Mouse (Mus musculus) forebrain, embryonic 16.5 days (tissue): ENCODE measurements around the gene Agpat4. TPM values are rescaled to one million over a fixed set of nuclear protein-coding genes. Genes with fewer than 3 reads are reported as not detected.

ENCODE experiments used
- ATAC-seq: fragments of 200-750 bp; cut with Nextera tagmentation; 2 replicates; pipeline ENCODE4 v1.8.0; 2017; ENCODE audit warnings: mild to moderate bottlenecking, moderate library complexity
- H3K27ac ChIP-seq: fragments of 300-500 bp; sonication (generic); 2 replicates; pipeline ENCODE4 v1.5.1; 2014; ENCODE audit warnings: low read length, control low read depth
- H3K27me3 ChIP-seq: fragments of 300-500 bp; sonication (generic); replicated peaks from 2 replicates; pipeline ENCODE4 v1.6.1; 2014; ENCODE audit warnings: low read length; ENCODE audit not compliant: control insufficient read depth, insufficient read depth
- H3K36me3 ChIP-seq: fragments of 300-500 bp; sonication (generic); 2 replicates; pipeline ENCODE4 v1.6.1; 2014; ENCODE audit not compliant: control insufficient read depth, insufficient read depth
- H3K4me1 ChIP-seq: fragments of 300-500 bp; sonication (generic); replicated peaks from 2 replicates; pipeline ENCODE4 v1.6.1; 2014; ENCODE audit warnings: low read length; ENCODE audit not compliant: control insufficient read depth, insufficient read depth
- H3K4me2 ChIP-seq: fragments of 300-500 bp; sonication (generic); 2 replicates; pipeline ENCODE4 v1.6.1; 2014; ENCODE audit warnings: mild to moderate bottlenecking, low read length, control low read depth
- H3K4me3 ChIP-seq: fragments of 300-500 bp; sonication (generic); replicated peaks from 2 replicates; pipeline ENCODE4 v1.5.1; 2014; ENCODE audit warnings: mild to moderate bottlenecking, low read length, control low read depth
- H3K9ac ChIP-seq: fragments of 300-500 bp; sonication (generic); replicated peaks from 2 replicates; pipeline ENCODE4 v1.6.1; 2014; ENCODE audit warnings: low read depth, low read length, control low read depth
- H3K9me3 ChIP-seq: fragments of 300-500 bp; sonication (generic); 2 replicates; pipeline ENCODE4 v1.6.1; 2016; ENCODE audit warnings: low read length; ENCODE audit not compliant: control insufficient read depth
- WGBS: fragments of 180-500 bp; shearing (Covaris S2); extraction: QIAGEN DNeasy Blood & Tissue Kit; methylation state at CpG from one replicate; pipeline ENCODE4 v1.1.7; 2014; 5-methylcytosine and 5-hydroxymethylcytosine counted together
- polyA plus RNA-seq: library from polyadenylated mRNA; unstranded; fragments of >200 nt; fragmentation: Nextera tagmentation; extraction: Ambion mirVana; gene quantifications from 2 replicates; pipeline ENCODE4 v1.2.1, GENCODE M21; 2015

Agpat4 gene
- polyA plus RNA-seq, 1 experiment from 2014 or later: 57.6 TPM

DNA sequence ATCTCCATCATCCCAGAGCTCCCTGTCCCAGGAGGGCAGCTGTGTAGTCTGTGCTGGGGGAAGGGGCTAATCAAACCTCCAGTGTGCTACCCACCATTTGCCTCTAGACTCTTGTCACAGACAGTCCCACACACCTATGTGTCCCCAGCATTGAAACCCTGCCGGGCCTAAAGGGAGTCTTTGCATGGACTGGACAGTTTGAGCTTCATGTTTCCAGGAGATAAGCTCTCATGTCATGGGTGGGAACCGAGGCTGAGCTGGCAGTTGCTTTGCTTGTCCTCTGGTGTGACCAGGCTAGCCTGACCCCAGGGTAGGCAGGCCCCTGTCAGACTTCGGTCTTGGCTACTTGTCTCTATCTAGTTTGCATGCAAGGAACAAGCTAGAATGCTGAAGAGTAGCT is 87.7 kb downstream of the Agpat4 start:
- Histone ChIP-seq H3K36me3 (no peaks in the 10 kb centered on the region), H3K4me3 (no peak overlapping the region), H3K9ac (no peak overlapping the region), H3K27me3 (no peaks in the 10 kb centered on the region), H3K9me3 (no peaks in the 10 kb centered on the region), H3K27ac (no peak overlapping the region), H3K4me2 (no peak overlapping the region), H3K4me1 (peaks cover 45% of the 10 kb centered on the region)
- 82% methylated on average over 3 of the region's 3 CpGs for WGBS
- no peak for ATAC-seq

- H3K4me2 ChIP-seq: no peak overlapping the region
- H3K4me3 ChIP-seq: no peak overlapping the region
- no peak overlapping the region for H3K9ac ChIP-seq
- peaks cover 49% of the 10 kb centered on the region for H3K4me1 ChIP-seq
- H3K36me3 ChIP-seq: no peaks in the 10 kb centered on the region
- 8% methylated on average over 1 of the region's 1 CpGs for WGBS
- no peaks in the 10 kb centered on the region for H3K27me3 ChIP-seq
- peak overlapping the region; percentile 39; the same call in 1 of the 2 replicates for H3K27ac ChIP-seq
- H3K9me3 ChIP-seq: no peaks in the 10 kb centered on the region
- ATAC-seq: no peak
Observed at GRCm38 (mm10) chr17:12207022-12207548, 88.6 kb downstream of the Agpat4 start.

DNA sequence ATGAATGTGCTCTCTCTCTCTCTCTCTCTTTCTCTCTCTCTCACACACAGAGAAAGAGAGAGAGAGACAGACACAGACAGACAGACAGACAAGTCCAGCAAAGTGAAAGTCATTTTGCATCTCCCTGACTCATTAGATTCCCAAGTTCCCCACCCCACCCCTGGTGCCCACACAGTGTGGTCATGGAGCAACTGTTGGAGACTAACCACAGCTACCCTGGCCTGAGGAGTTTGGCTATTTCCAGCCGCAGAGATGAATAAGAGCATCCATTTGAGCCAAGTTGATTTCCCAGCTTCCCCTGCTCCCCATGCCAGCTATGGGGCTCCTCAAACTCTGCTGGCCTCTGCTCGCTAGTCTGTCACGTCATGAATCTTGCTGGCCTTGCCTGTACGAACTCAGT is 91.0 kb downstream of the Agpat4 start:
- H3K4me1 ChIP-seq: peaks cover 38% of the 10 kb centered on the region
- no peak overlapping the region for H3K27ac ChIP-seq
- H3K9ac ChIP-seq: no peak overlapping the region
- 87% methylated on average over 4 of the region's 4 CpGs for WGBS
- no peaks in the 10 kb centered on the region for H3K27me3 ChIP-seq
- no peak overlapping the region for H3K4me2 ChIP-seq
- H3K4me3 ChIP-seq: no peak overlapping the region
- no peak for ATAC-seq
- H3K9me3 ChIP-seq: no peaks in the 10 kb centered on the region
- H3K36me3 ChIP-seq: peaks cover 3% of the 10 kb centered on the region; the same call in 1 of the 2 replicates

DNA sequence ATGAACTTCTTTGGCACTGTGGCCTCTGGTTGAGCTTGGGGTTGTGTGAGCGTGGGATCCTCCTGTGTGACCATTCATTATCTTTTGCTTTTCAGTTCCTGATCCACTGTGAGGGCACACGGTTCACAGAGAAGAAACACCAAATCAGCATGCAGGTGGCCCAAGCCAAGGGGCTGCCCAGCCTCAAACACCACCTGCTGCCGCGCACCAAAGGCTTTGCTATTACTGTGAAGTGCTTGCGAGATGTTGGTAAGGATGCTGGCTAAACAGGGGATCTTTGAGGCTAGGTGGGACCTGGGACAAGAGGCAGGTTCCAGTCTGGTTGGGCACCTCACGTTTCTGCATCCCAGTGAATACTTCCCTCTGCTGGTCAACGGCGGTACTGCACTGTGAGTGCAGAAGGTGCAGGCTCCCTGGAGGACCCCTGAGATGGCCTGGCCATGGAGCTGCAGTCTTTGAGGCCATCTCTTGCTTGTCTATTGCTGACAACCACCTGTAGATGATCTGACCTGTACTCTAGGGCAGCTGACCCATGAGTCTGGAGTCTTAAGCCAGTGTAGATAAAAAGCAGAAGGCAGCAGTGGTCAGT is 92.1 kb downstream of the Agpat4 start:
- H3K4me3 ChIP-seq: no peak overlapping the region
- H3K9ac ChIP-seq: no peak overlapping the region
- WGBS: 34% methylated on average over 8 of the region's 8 CpGs
- H3K4me1 ChIP-seq: peaks cover 26% of the 10 kb centered on the region
- no peak overlapping the region for H3K27ac ChIP-seq
- no peaks in the 10 kb centered on the region for H3K9me3 ChIP-seq
- 0 out of 2 replicates have a peak, but pooled peaks have one; percentile 14 for ATAC-seq
- H3K4me2 ChIP-seq: no peak overlapping the region
- peaks cover 10% of the 10 kb centered on the region for H3K36me3 ChIP-seq
- H3K27me3 ChIP-seq: no peaks in the 10 kb centered on the region

DNA sequence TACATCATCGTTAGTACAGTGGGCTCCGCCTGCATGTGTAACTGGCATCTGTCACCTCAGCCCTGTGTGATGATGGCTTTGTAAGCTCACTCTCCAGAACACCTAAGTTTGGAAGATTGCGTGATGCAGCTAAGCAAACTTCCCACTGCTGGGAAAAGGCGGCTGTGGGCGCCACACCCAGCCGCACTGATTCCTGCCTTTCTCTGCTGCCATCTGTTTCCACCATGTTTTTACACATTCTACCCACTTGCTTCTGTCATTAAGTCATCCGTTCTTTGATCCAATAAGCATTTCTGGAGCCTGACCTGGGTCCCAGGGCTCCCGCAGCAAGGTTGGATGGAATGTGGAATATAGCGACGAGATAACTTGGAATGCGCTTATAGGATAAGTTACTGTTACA is 93.4 kb downstream of the Agpat4 start:
- Histone ChIP-seq H3K9me3 (no peaks in the 10 kb centered on the region), H3K9ac (no peak overlapping the region), H3K27ac (no peak overlapping the region), H3K27me3 (no peaks in the 10 kb centered on the region), H3K36me3 (peaks cover 14% of the 10 kb centered on the region), H3K4me2 (no peak overlapping the region), H3K4me3 (no peak overlapping the region), H3K4me1 (peaks cover 18% of the 10 kb centered on the region)
- 78% methylated on average over 11 of the region's 11 CpGs for WGBS
- no peak for ATAC-seq

DNA sequence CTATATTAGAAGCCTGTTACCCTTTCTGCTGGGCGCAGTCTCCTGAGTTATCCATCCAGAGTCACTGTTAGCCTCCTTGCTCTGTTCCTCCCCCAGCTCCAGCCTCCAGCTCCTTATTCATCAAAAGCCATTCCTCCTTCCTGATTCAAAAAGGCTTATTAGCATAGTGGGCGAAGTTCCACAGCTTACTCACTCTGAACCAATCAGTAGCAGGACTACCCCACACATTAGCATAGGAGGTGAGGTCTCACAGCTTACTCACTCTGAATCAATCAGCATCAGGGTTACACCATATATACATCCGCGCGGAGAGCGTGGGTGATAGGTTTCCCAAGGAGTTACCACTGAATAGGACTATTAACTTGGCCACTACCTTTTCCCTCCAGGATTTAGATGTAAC is 93.8 kb downstream of the Agpat4 start:
- no peaks in the 10 kb centered on the region for H3K9me3 ChIP-seq
- ATAC-seq: peak; percentile 81
- H3K9ac ChIP-seq: no peak overlapping the region
- WGBS: 45% methylated on average over 6 of the region's 6 CpGs
- H3K27me3 ChIP-seq: no peaks in the 10 kb centered on the region
- no peak overlapping the region for H3K4me3 ChIP-seq
- peaks cover 15% of the 10 kb centered on the region for H3K36me3 ChIP-seq
- H3K4me2 ChIP-seq: no peak overlapping the region
- H3K4me1 ChIP-seq: peaks cover 13% of the 10 kb centered on the region
- no peak overlapping the region for H3K27ac ChIP-seq

DNA sequence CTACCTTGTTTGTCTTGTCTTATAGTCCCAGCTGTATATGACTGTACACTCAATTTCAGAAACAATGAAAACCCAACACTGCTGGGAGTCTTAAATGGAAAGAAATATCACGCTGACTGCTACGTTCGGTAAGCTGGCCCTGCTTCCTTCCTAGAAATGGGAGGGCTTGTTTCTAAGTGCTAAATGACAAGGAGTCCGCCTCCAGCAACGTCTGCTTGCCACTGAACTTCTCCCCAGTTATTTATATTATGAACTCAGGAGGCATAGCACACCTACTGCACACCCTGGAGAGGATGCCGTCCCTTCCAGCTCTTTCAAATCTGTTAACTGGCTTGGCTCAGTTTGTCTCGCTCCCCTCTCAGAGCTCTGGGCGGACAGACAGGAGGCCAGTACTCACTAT is 94.9 kb downstream of the Agpat4 start:
- Histone ChIP-seq H3K4me2 (no peak overlapping the region), H3K4me1 (peaks cover 9% of the 10 kb centered on the region), H3K4me3 (no peak overlapping the region), H3K27me3 (no peaks in the 10 kb centered on the region), H3K36me3 (peaks cover 15% of the 10 kb centered on the region), H3K9ac (no peak overlapping the region), H3K27ac (no peak overlapping the region), H3K9me3 (no peaks in the 10 kb centered on the region)
- ATAC-seq: no peak
- WGBS: 86% methylated on average over 8 of the region's 8 CpGs

DNA sequence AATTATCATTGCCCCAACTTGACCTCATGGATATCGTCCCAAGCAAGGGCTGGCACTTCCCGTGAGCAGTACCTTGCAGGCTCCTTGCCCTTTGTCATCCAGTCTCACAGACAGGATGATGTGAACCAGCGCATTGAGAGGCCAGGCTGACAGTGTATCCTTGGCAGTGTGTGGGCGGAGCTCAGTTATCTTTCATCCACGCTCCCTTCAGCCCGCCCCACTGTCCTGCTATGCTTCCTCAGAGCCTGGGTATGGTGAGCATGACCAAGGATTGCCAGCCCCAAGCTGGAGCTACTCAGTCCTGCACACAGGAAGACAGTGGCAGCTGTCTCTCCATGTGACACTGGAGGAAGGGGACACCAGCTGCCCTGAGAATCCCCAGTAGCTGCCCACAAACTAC is 97.7 kb downstream of the Agpat4 start:
- H3K4me3 ChIP-seq: no peak overlapping the region
- H3K9me3 ChIP-seq: no peaks in the 10 kb centered on the region
- H3K4me1 ChIP-seq: peaks cover 9% of the 10 kb centered on the region
- H3K27me3 ChIP-seq: no peaks in the 10 kb centered on the region
- H3K9ac ChIP-seq: no peak overlapping the region
- H3K4me2 ChIP-seq: no peak overlapping the region
- H3K27ac ChIP-seq: no peak overlapping the region
- no peak for ATAC-seq
- WGBS: 83% methylated on average over 6 of the region's 6 CpGs
- H3K36me3 ChIP-seq: peaks cover 15% of the 10 kb centered on the region

DNA sequence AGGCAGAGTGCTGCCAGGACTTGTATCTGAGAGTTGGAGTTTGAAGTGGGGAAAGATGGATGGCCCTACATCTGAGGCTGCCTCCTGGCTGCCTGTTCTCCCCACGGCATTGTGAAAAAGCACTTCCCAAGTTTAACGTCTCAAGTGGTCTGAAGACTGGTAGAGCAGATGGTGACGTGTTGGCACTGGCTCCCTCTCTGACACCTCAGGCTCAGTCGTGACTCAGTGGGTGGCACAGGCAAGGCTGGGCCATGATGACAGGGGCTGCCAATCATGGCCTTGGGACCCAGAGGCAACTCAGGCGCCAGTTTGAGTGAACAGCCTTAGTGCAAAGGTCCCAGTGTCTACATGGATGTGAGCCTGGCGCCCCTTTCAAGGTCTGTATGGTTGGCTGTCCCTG is 103.4 kb downstream of the Agpat4 start:
- ATAC-seq: peak; percentile 53
- H3K4me2 ChIP-seq: no peak overlapping the region
- H3K36me3 ChIP-seq: peaks cover under 1% of the 10 kb centered on the region
- H3K27me3 ChIP-seq: no peaks in the 10 kb centered on the region
- H3K4me1 ChIP-seq: peaks cover 4% of the 10 kb centered on the region
- H3K4me3 ChIP-seq: no peak overlapping the region
- no peak overlapping the region for H3K9ac ChIP-seq
- WGBS: 41% methylated on average over 6 of the region's 6 CpGs
- no peaks in the 10 kb centered on the region for H3K9me3 ChIP-seq
- H3K27ac ChIP-seq: no peak overlapping the region

DNA sequence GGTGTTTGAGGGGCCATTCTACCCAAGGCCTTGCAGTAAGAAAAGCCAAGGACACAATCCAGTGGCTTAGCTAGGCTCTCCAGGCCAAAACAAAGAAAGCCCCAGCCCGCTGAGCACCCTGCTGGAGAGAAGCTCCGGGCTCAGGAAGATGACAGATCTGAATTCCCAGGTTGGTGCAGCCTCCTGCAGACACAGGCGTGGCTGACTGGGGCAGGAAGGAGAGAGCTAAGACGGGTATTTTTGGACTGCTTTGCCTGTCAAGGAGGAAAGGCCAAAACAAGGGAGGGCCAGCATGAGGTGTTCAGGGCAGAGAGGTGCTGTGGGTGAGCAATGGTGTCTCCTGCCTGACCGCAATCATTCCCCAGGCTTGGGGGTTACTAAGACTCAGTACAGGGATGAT is 105.2 kb downstream of the Agpat4 start:
- Histone ChIP-seq H3K4me1 (peaks cover 4% of the 10 kb centered on the region), H3K27me3 (no peaks in the 10 kb centered on the region), H3K4me3 (no peak overlapping the region), H3K9me3 (no peaks in the 10 kb centered on the region), H3K27ac (no peak overlapping the region), H3K36me3 (peaks cover 4% of the 10 kb centered on the region), H3K9ac (no peak overlapping the region), H3K4me2 (no peak overlapping the region)
- no peak for ATAC-seq
- 39% methylated on average over 5 of the region's 5 CpGs for WGBS
